In the genomic region with DNA sequence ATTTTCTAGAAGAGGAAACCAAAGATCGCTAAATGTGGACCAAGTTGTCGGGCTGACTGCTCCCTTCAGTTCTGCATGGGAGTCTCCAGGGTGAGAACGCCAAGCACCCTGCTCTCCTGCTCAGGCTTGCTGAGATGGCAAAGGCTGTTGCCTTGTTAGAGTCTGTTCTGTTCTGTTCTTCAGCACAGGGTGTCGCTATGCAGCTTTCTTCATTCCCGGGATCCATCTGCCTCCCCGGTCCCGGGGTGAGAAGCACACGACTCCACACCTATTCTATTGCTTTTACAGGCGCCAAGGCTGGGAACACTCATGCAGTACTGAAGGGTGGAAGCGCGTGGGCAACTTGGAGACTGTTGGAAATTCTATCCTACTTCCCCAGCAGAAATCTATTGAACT, we compare ENCODE assay signal across 9 mouse cellular contexts. TPM values are rescaled to one million over a fixed set of nuclear protein-coding genes. Genes with fewer than 3 reads are reported as not detected.
DNase-seq lines count a peak whose midpoint lies in the region; ATAC-seq and TF ChIP-seq lines count a peak whose summit lies in the region.
"Had no signal": no experiment of that assay in that cellular context is flagged by ENCODE, and none has a peak within 500 bp of the region (broad histone marks: within the 10 kb centered on the region; RNA-seq: fewer than 3 reads in every experiment).

No protein-coding gene starts in this region.

- no peak overlapping the region for H3K4me3 ChIP-seq in heart, adult 2 months
- no peak overlapping the region for H3K4me3 ChIP-seq in heart, embryonic 10.5 days
- H3K4me3 ChIP-seq in embryonic facial prominence, embryonic 13.5 days, result no peak overlapping the region
- no peak overlapping the region for H3K4me3 ChIP-seq in limb, embryonic 13.5 days

- H3K4me2 ChIP-seq in embryonic facial prominence, embryonic 13.5 days, result peak overlapping the region; percentile 12; the same call in 1 of the 2 replicates
- no peak overlapping the region for H3K4me2 ChIP-seq in limb, embryonic 13.5 days (replicated peaks)

- no peaks in the 10 kb centered on the region for H3K27me3 ChIP-seq in heart, adult 2 months (ENCODE audit: control insufficient read depth, insufficient read depth, low read length)
- H3K27me3 ChIP-seq in heart, embryonic 10.5 days (ENCODE audit: insufficient read depth, poor library complexity, severe bottlenecking), result no peaks in the 10 kb centered on the region
- no peaks in the 10 kb centered on the region for H3K27me3 ChIP-seq in embryonic facial prominence, embryonic 13.5 days
- H3K27me3 ChIP-seq in limb, embryonic 13.5 days, result no peaks in the 10 kb centered on the region
- H3K27me3 ChIP-seq: CH12.LX had no signal

- H3K9me3 ChIP-seq in heart, embryonic 10.5 days, result no peaks in the 10 kb centered on the region
- H3K9me3 ChIP-seq in embryonic facial prominence, embryonic 13.5 days, result no peaks in the 10 kb centered on the region
- H3K9me3 ChIP-seq in limb, embryonic 13.5 days, result no peaks in the 10 kb centered on the region

- no peak overlapping the region for H3K27ac ChIP-seq in heart, adult 2 months
- H3K27ac ChIP-seq in heart, embryonic 10.5 days, result no peak overlapping the region
- peak overlapping the region; percentile 28; the same call in 1 of the 2 replicates for H3K27ac ChIP-seq in embryonic facial prominence, embryonic 13.5 days
- H3K27ac ChIP-seq in limb, embryonic 13.5 days, result 0 out of 2 replicates have a peak overlapping the region, but pooled peaks have one; percentile 33

- intact Hi-C loops in heart, adult 2 months (cut with DNase I), result no loop called here

- no peak for ATAC-seq in embryonic facial prominence, embryonic 13.5 days (ENCODE audit: insufficient number of reproducible peaks, insufficient read depth, low FRiP score, low TSS enrichment, low read depth)
- ATAC-seq in limb, embryonic 13.5 days (ENCODE audit: low FRiP score, low read depth), result peak; percentile 71

- H3K36me3 ChIP-seq in heart, adult 2 months (ENCODE audit: control insufficient read depth, insufficient read depth, low read length), result no peaks in the 10 kb centered on the region
- no peaks in the 10 kb centered on the region for H3K36me3 ChIP-seq in heart, embryonic 10.5 days
- no peaks in the 10 kb centered on the region for H3K36me3 ChIP-seq in embryonic facial prominence, embryonic 13.5 days
- H3K36me3 ChIP-seq in limb, embryonic 13.5 days, result 0 out of 2 replicates have a peak, but pooled peaks cover 6% of the 10 kb centered on the region

- no peak for TF ChIP-seq POLR2A in heart, adult 2 months (IDR thresholded peaks at IDR 0.05; ENCODE audit: insufficient read depth, low read depth, low read length)

- no peak for TF ChIP-seq EP300 in heart, adult 2 months (IDR thresholded peaks at IDR 0.05; ENCODE audit: insufficient read depth, low read depth, low read length)

- no peak for DNase-seq in heart, adult 2 months
- DNase-seq in heart, embryonic 10.5 days (ENCODE audit: low spot score), result no peak
- DNase-seq in R1 (ENCODE audit: low read depth, low spot score), result peak; percentile 47
- no peak for DNase-seq in thymus, postnatal 0 days (ENCODE audit: low spot score)
- DNase-seq in gastrocnemius, adult 18-20 months (ENCODE audit: low spot score), result no peak
- DNase-seq in spleen, adult 18-20 months, result no peak

- H3K4me1 ChIP-seq in heart, adult 2 months (ENCODE audit: control insufficient read depth, insufficient read depth, low read length), result 0 out of 2 replicates have a peak, but pooled peaks cover 1% of the 10 kb centered on the region
- H3K4me1 ChIP-seq in heart, embryonic 10.5 days, result no peaks in the 10 kb centered on the region; the same call in 1 of the 2 replicates
- H3K4me1 ChIP-seq in embryonic facial prominence, embryonic 13.5 days, result peaks cover 26% of the 10 kb centered on the region
- peaks cover 25% of the 10 kb centered on the region for H3K4me1 ChIP-seq in limb, embryonic 13.5 days

- TF ChIP-seq CTCF in heart, adult 2 months (IDR thresholded peaks at IDR 0.05), result peak; percentile 26

- WGBS in heart, adult 2 months, result 52% methylated on average over 11 of the region's 11 CpGs
- 47% methylated on average over 11 of the region's 11 CpGs for WGBS in heart, embryonic 10.5 days
- 42% methylated on average over 11 of the region's 11 CpGs for WGBS in embryonic facial prominence, embryonic 13.5 days
- 38% methylated on average over 11 of the region's 11 CpGs for WGBS in limb, embryonic 13.5 days

- no peak overlapping the region for H3K9ac ChIP-seq in heart, adult 2 months (ENCODE audit: low read depth, low read length)
- H3K9ac ChIP-seq in embryonic facial prominence, embryonic 13.5 days, result no peak overlapping the region
- H3K9ac ChIP-seq in limb, embryonic 13.5 days, result no peak overlapping the region; the same call in 1 of the 2 replicates

- no peaks in the 10 kb centered on the region for H3K79me2 ChIP-seq in heart, adult 2 months (replicated peaks; ENCODE audit: control insufficient read depth, insufficient read depth, low read length)

RNA-seq across cellular contexts. Expression of a gene that starts 57.7 kb away (rescaled TPM):
- 1 to 10 TPM; 9.1 to 9.2 TPM for total RNA-seq in heart, adult 2 months (2021)
- 1.1 and 1.7 TPM in 2 replicates for polyA plus RNA-seq in heart, adult 2 months (2012; rRNA removed)
- 284 and 384 TPM in 2 replicates for polyA plus RNA-seq in heart, embryonic 10.5 days (2016; fragmentation: Nextera tagmentation; extraction: Ambion mirVana)
- polyA plus RNA-seq in embryonic facial prominence, embryonic 13.5 days (2015; fragmentation: Nextera tagmentation; extraction: Ambion mirVana), result 362 and 415 TPM in 2 replicates
- polyA plus RNA-seq in limb, embryonic 13.5 days (2015; fragmentation: Nextera tagmentation; extraction: Ambion mirVana), result 361 and 398 TPM in 2 replicates
- polyA plus RNA-seq in thymus, postnatal 0 days (2015; fragmentation: Nextera tagmentation; extraction: Ambion mirVana), result 841 and 1,050 TPM in 2 replicates
- total RNA-seq in gastrocnemius, adult 18-20 months (2021), result 1 to 10 TPM; 2.8 to 5.0 TPM

Comparison
In these comparisons a context has a peak if more than half of its experiments do, and no peak if none do; other contexts are left out.
1. RNA of a gene that starts 57.7 kb away (polyA plus RNA-seq): 841 to 1,050 TPM in thymus, postnatal 0 days, 362 to 415 TPM in embryonic facial prominence, embryonic 13.5 days, 361 to 398 TPM in limb, embryonic 13.5 days and 284 to 384 TPM in heart, embryonic 10.5 days; 1.1 to 1.7 TPM in heart, adult 2 months; every median in the first group is over 100 times any median in the second.
2. H3K27ac ChIP-seq: peak in embryonic facial prominence, embryonic 13.5 days (single experiment) and limb, embryonic 13.5 days (single experiment); none in heart, adult 2 months (single experiment) and heart, embryonic 10.5 days (single experiment).